Mouse (Mus musculus) telencephalon, adult 2 months (tissue): Measurements from ENCODE around the gene Tmem51.
"Not testable (repeated sequence)": the region's sequence is repeated elsewhere in the genome, so short reads cannot be mapped to it uniquely, and the experiment has no call there.

Experiments used
- DNase-seq: peaks from one replicate; pipeline ENCODE4 v3.0.0-alpha.2; 2011; ENCODE audit warnings: low read depth, low spot score

The Tmem51 gene

DNA sequence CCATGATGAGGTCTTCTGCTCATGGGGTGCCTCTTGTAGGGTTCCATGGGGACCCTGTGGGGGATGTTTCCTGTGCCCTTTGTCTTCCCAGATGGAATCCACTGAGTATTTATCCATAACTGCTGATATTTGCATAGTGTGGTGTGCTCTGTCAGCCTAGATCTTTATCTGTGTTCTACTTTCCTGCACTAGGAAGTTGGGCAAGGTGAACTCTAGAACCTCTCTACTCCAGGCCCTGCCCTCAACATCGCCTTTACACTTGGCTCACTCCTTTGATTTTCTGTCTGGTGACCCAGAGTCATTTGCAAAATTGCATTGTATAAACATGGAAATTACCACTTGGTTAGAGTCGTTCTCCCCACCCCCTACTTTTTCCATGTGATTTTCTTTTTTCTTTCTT, 59.6 kb downstream of the Tmem51 start:
- DNase-seq, result no peak

GRCm38 (mm10) chr4:142023166-142023565, 60.9 kb downstream of the Tmem51 start:
- no peak for DNase-seq

GRCm38 (mm10) chr4:142017686-142018085, 66.4 kb downstream of the Tmem51 start:
- no peak for DNase-seq

GRCm38 (mm10) chr4:142014659-142015608, 69.2 kb downstream of the Tmem51 start, which contains the start of gene Fhad1:
TSS of gene Fhad1 (minus strand) at chr4:142015082.
- DNase-seq, result no peak

GRCm38 (mm10) chr4:142011236-142011635, 72.9 kb downstream of the Tmem51 start:
- no peak for DNase-seq

GRCm38 (mm10) chr4:142010441-142010840, 73.7 kb downstream of the Tmem51 start:
- no peak for DNase-seq

DNA sequence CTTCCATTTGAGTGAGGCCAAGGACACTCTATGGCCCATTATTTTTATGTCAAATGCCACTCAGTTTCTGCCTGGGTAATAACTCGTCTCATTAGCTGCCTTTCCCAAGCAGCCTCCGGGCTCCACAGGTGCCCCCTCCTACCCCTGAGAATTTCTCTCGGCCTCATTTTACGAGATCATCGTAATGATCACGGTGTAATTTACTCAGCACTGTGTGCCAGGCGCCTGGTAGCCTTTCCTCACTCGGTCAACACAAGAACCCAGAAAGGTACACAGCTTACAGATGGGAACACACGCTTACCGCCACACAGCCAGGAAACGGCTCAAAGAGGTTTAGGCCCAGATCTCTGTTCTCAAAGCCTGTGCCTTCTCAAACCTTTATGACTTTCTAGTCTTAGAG, 75.9 kb downstream of the Tmem51 start:
- DNase-seq, result no peak

GRCm38 (mm10) chr4:142000581-142000980, 83.5 kb downstream of the Tmem51 start:
- no peak for DNase-seq

GRCm38 (mm10) chr4:141999494-142000074, 84.5 kb downstream of the Tmem51 start:
- no peak for DNase-seq

GRCm38 (mm10) chr4:141998282-141998821, 85.8 kb downstream of the Tmem51 start:
- no peak for DNase-seq

- DNase-seq, result no peak
Observed at GRCm38 (mm10) chr4:141996880-141997279, 87.2 kb downstream of the Tmem51 start.

- no peak for DNase-seq
Observed at GRCm38 (mm10) chr4:141996086-141996485, 88.0 kb downstream of the Tmem51 start.

DNA sequence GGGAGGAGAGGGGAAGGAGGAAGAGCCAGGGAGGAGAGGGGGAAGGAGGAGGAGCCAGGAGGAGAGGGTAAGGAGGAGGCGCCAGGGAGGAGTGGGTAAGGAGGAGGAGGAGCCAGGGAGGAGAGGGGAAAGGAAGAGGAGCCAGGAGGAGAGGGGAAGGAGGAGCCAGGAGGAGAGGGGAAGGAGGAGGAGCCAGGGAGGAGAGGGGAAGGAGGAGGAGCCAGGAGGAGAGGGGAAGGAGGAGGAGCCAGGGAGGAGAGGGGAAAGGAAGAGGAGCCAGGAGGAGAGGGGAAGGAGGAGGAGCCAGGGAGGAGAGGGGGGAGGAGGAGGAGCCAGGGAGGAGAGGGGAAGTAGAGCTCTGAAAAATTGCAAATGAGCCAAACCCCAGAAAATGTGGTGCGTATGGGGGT, 90.0 kb downstream of the Tmem51 start:
- DNase-seq, result not testable (repeated sequence)

GRCm38 (mm10) chr4:141993347-141994061, 90.6 kb downstream of the Tmem51 start:
- DNase-seq, result no peak

- DNase-seq, result no peak
Observed at GRCm38 (mm10) chr4:141992530-141993204, 91.4 kb downstream of the Tmem51 start.

DNA sequence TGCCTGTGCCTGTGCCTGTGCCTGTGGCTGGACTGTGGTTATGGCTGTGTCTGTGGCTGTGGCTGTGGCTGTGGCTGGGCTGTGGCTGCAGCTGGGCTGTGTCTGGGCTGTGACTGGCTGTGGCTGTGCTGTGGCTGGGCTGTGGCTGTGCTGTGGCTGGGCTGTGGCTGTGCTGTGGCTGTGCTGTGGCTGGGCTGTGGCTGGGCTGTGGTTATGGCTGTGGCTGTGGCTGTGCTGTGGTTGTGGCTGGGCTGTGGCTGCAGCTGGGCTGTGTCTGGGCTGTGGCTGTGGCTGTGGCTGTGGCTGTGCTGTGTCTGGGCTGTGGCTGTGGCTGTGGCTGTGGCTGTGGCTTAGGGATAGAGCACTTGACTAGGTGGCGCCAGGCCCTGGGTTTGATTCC, 95.9 kb downstream of the Tmem51 start:
- no peak for DNase-seq

DNA sequence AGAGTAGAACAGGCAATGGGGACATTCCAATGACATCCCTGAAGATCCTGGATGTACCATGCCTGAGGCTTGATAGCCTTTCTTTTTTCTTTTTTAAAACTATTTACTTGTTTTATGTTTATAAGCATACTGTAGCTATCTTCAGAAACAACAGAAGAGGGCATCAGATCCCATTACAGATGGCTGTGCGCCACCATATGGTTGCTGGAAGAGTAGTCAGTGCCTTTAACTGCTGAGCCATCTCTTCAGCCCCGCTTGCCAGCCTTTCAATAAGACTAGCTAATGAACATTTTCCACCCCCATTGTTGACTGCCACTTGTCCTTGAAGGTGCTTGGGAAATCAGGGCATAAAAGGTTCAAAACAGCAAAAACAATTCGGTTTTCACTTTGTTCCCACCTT, 100.4 kb downstream of the Tmem51 start:
- DNase-seq, result no peak

GRCm38 (mm10) chr4:141981475-141981874, 102.6 kb downstream of the Tmem51 start:
- DNase-seq, result no peak
